8 mouse cellular contexts compared by ENCODE assay signal in genomic region chr5:143404148-143404930, GRCm38 (mm10). TPM values are rescaled to one million over a fixed set of nuclear protein-coding genes. Genes with fewer than 3 reads are reported as not detected.
DNase-seq lines count a peak whose midpoint lies in the region; ATAC-seq and TF ChIP-seq lines count a peak whose summit lies in the region.

No protein-coding gene starts in this region.

- H3K4me3 ChIP-seq in bone marrow macrophage, adult 2 months (ENCODE audit: insufficient read depth, low read length) = peak overlapping the region; percentile 89
- H3K4me3 ChIP-seq in heart, embryonic 13.5 days = peak overlapping the region; percentile 83
- peak overlapping the region; percentile 83 for H3K4me3 ChIP-seq in limb, embryonic 10.5 days
- peak overlapping the region; percentile 81 for H3K4me3 ChIP-seq in midbrain, embryonic 15.5 days

- peak overlapping the region; percentile 35 for H3K27ac ChIP-seq in bone marrow macrophage, adult 2 months (ENCODE audit: insufficient read depth, low read depth, low read length)
- H3K27ac ChIP-seq in heart, embryonic 13.5 days (replicated peaks) = peak overlapping the region; percentile 91
- peak overlapping the region; percentile 92 for H3K27ac ChIP-seq in limb, embryonic 10.5 days
- H3K27ac ChIP-seq in midbrain, embryonic 15.5 days = peak overlapping the region; percentile 87

- H3K4me1 ChIP-seq in bone marrow macrophage, adult 2 months (ENCODE audit: control insufficient read depth, insufficient read depth, low read length) = peaks cover 27% of the 10 kb centered on the region
- peaks cover 64% of the 10 kb centered on the region for H3K4me1 ChIP-seq in heart, embryonic 13.5 days
- peaks cover 22% of the 10 kb centered on the region for H3K4me1 ChIP-seq in limb, embryonic 10.5 days
- peaks cover 33% of the 10 kb centered on the region for H3K4me1 ChIP-seq in midbrain, embryonic 15.5 days

- H3K9ac ChIP-seq in heart, embryonic 13.5 days = peak overlapping the region; percentile 97
- H3K9ac ChIP-seq in midbrain, embryonic 15.5 days = peak overlapping the region; percentile 80

- DNase-seq in kidney, adult 11 months = peak; percentile 19
- no peak for DNase-seq in kidney, postnatal 10 days
- DNase-seq in limb, embryonic 10.5 days (ENCODE audit: low spot score) = no peak
- no peak for DNase-seq in layer of hippocampus, adult 11-12 months (ENCODE audit: low spot score)
- DNase-seq in frontal cortex, postnatal 14 days (ENCODE audit: low spot score in 2 of 2) = no peak

- peak; percentile 70 for ATAC-seq in heart, embryonic 13.5 days (ENCODE audit: extremely low read depth, insufficient number of reproducible peaks, low FRiP score, low TSS enrichment)
- ATAC-seq in midbrain, embryonic 15.5 days (replicated peaks) = peak; percentile 57; the same call in 1 of the 2 replicates

- peak overlapping the region; percentile 88 for H3K4me2 ChIP-seq in heart, embryonic 13.5 days
- H3K4me2 ChIP-seq in midbrain, embryonic 15.5 days = peak overlapping the region; percentile 84

- no peaks in the 10 kb centered on the region for H3K9me3 ChIP-seq in heart, embryonic 13.5 days
- H3K9me3 ChIP-seq in limb, embryonic 10.5 days (replicated peaks) = no peaks in the 10 kb centered on the region
- no peaks in the 10 kb centered on the region for H3K9me3 ChIP-seq in midbrain, embryonic 15.5 days

- H3K36me3 ChIP-seq in heart, embryonic 13.5 days = peaks cover 38% of the 10 kb centered on the region
- peaks cover 40% of the 10 kb centered on the region for H3K36me3 ChIP-seq in limb, embryonic 10.5 days
- H3K36me3 ChIP-seq in midbrain, embryonic 15.5 days (replicated peaks) = peaks cover 5% of the 10 kb centered on the region; the same call in 1 of the 2 replicates

- TF ChIP-seq CTCF in bone marrow macrophage, adult 2 months (IDR thresholded peaks at IDR 0.05; ENCODE audit: low read depth, low read length) = no peak

- 3% methylated on average over 34 of the region's 34 CpGs for WGBS in heart, embryonic 13.5 days
- WGBS in limb, embryonic 10.5 days = 7% methylated on average over 34 of the region's 34 CpGs
- 5% methylated on average over 34 of the region's 34 CpGs for WGBS in midbrain, embryonic 15.5 days

- no peaks in the 10 kb centered on the region for H3K27me3 ChIP-seq in heart, embryonic 13.5 days (replicated peaks)
- H3K27me3 ChIP-seq in limb, embryonic 10.5 days (ENCODE audit: low read depth, poor library complexity, severe bottlenecking) = no peaks in the 10 kb centered on the region
- no peaks in the 10 kb centered on the region for H3K27me3 ChIP-seq in midbrain, embryonic 15.5 days (replicated peaks)

- no peak for TF ChIP-seq POLR2A in bone marrow macrophage, adult 2 months (IDR thresholded peaks at IDR 0.05; ENCODE audit: borderline replicate concordance, low read depth, low read length)

RNA-seq across cellular contexts. Expression of gene Kdelr2, which starts 0.7 kb away (rescaled TPM):
- polyA plus RNA-seq in bone marrow macrophage, adult 2 months (2012; ENCODE audit: insufficient read depth, insufficient read length, missing spikeins) = 51.3 and 51.5 TPM in 2 replicates
- polyA plus RNA-seq in heart, embryonic 13.5 days (2015; fragmentation: Nextera tagmentation; extraction: Ambion mirVana) = 250 and 258 TPM in 2 replicates
- 217 and 246 TPM in 2 replicates for polyA plus RNA-seq in limb, embryonic 10.5 days (2016; fragmentation: Nextera tagmentation; extraction: Ambion mirVana)
- polyA plus RNA-seq in midbrain, embryonic 15.5 days (2015; fragmentation: Nextera tagmentation; extraction: Ambion mirVana) = 123 TPM in 2 replicates

RNA-seq across cellular contexts. Expression of gene Grid2ip, which starts 47.2 kb away (rescaled TPM):
- not detected in 2 replicates for polyA plus RNA-seq in bone marrow macrophage, adult 2 months (2012; ENCODE audit: insufficient read depth, insufficient read length, missing spikeins)
- 0.14 TPM in 1 of 2 replicates, not detected in the other for polyA plus RNA-seq in heart, embryonic 13.5 days (2015; fragmentation: Nextera tagmentation; extraction: Ambion mirVana)
- 0.14 and 0.48 TPM in 2 replicates for polyA plus RNA-seq in limb, embryonic 10.5 days (2016; fragmentation: Nextera tagmentation; extraction: Ambion mirVana)
- polyA plus RNA-seq in midbrain, embryonic 15.5 days (2015; fragmentation: Nextera tagmentation; extraction: Ambion mirVana) = 0.33 and 0.44 TPM in 2 replicates

Comparison
In these comparisons a context has a peak if more than half of its experiments do, and no peak if none do; other contexts are left out.
1. H3K27ac ChIP-seq: peak in every context shown above with its lines; median percentile 92 in limb, embryonic 10.5 days; 91 in heart, embryonic 13.5 days; 87 in midbrain, embryonic 15.5 days; 35 in bone marrow macrophage, adult 2 months.